Mouse (Mus musculus): ENCODE data around the gene Defb21. TPM values are rescaled to one million over a fixed set of nuclear protein-coding genes. Genes with fewer than 3 reads are reported as not detected.

Gene Defb21
- polyA plus RNA-seq, 1 experiment: not detected

DNA sequence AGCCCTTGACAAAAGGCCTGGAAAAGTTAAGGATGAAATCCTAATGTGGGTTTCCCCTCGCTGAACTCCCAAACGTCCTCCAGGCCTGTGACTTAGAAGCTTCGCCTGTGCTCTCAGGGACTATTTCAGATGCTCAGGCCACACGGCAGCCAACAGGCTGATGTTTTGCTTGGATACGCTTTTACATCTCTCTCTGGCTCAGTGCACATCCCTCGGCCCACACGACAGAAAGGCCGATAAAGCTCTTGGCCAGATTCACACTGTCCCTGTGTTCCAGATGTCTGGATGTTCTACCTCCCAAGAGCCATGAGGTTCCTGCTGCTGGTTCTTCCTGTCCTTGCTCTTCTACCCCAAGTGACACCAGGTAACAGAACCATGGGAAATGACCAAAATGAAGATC lies 940 bp downstream of the Defb21 start:
- Histone ChIP-seq H3K27ac (ENCODE audit: insufficient read depth, low read length) (no peak overlapping the region), H3K27me3 (ENCODE audit: control insufficient read depth, insufficient read depth, low read length, poor library complexity, severe bottlenecking) (no peaks in the 10 kb centered on the region), H3K9ac (ENCODE audit: low read depth, poor library complexity, severe bottlenecking) (no peak overlapping the region), H3K9me3 (replicated peaks; ENCODE audit: control insufficient read depth, insufficient read depth, low read length, poor library complexity, severe bottlenecking) (no peaks in the 10 kb centered on the region), H3K4me1 (ENCODE audit: control insufficient read depth, insufficient read depth, low read length) (no peaks in the 10 kb centered on the region), H3K36me3 (ENCODE audit: control insufficient read depth, insufficient read depth, low read length, poor library complexity, severe bottlenecking) (no peaks in the 10 kb centered on the region), H3K4me3 (ENCODE audit: low read depth, low read length) (no peak overlapping the region)
- TF ChIP-seq CTCF (IDR thresholded peaks at IDR 0.05; ENCODE audit: low read depth, low read length): no peak
- no peak for TF ChIP-seq POLR2A (IDR thresholded peaks at IDR 0.05; ENCODE audit: insufficient read depth, low read length)
- TF ChIP-seq EP300 (IDR thresholded peaks at IDR 0.05; ENCODE audit: insufficient read depth, low read depth, low read length): no peak

DNA sequence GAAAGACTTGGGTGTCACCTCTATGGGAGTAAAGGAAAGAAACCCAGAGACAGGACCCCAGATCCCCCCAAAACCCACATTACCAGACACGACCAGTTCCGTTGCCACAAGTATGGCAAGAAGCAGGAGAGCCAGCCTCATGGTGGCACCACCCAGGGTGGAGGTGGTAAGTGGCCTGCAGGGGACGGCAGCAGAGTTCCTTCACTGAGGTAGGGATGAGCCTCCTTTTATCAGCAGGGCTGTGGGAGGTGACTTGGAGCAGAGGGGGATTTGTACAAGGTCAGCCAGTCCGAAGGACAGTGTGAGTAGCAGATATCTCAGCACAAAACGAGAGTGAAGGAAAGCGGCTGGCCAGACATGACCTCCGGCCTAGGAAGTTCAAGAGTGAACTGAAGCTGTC lies 7.6 kb downstream of the Defb21 start, which contains the start of gene Defb19:
Gene Defb19, minus strand, starts transcription at position 206 of the 400 bp plus-strand sequence.
- TF ChIP-seq CTCF (IDR thresholded peaks at IDR 0.05; ENCODE audit: low read depth, low read length): no peak
- no peak for TF ChIP-seq EP300 (IDR thresholded peaks at IDR 0.05; ENCODE audit: insufficient read depth, low read depth, low read length)
- TF ChIP-seq POLR2A (IDR thresholded peaks at IDR 0.05; ENCODE audit: insufficient read depth, low read length): no peak
- no peak within 1 kb of the TSS for H3K27ac ChIP-seq (ENCODE audit: insufficient read depth, low read length)
- no peaks in the 10 kb centered on the region for H3K36me3 ChIP-seq (ENCODE audit: control insufficient read depth, insufficient read depth, low read length, poor library complexity, severe bottlenecking)
- no peaks in the 10 kb centered on the region for H3K9me3 ChIP-seq (replicated peaks; ENCODE audit: control insufficient read depth, insufficient read depth, low read length, poor library complexity, severe bottlenecking)
- H3K27me3 ChIP-seq (ENCODE audit: control insufficient read depth, insufficient read depth, low read length, poor library complexity, severe bottlenecking): no peaks in the 10 kb centered on the region
- no peak within 1 kb of the TSS for H3K4me3 ChIP-seq (ENCODE audit: low read depth, low read length)
- H3K9ac ChIP-seq (ENCODE audit: low read depth, poor library complexity, severe bottlenecking): no peak within 1 kb of the TSS
- no peaks in the 10 kb centered on the region for H3K4me1 ChIP-seq (ENCODE audit: control insufficient read depth, insufficient read depth, low read length)

DNA sequence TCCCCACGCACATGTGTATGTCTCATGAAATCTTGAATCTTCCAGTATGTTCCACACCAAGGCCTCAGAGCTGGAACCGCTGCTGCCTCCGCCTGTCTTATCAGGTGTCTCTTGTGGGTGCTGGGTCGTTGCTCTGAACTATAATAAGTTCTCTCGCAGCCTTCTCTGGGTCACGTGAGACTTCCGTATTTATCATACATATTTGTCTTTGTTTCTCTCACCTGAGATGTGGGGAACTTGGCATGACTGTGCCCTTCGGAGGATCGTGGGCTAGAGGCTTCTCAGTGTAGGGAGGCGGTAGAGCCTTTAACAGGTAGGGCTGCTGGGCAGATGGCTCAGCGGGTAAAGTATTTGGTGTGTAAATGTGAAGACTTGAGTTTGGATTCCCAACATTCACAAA lies 8.1 kb downstream of the Defb21 start:
- no peak overlapping the region for H3K9ac ChIP-seq (ENCODE audit: low read depth, poor library complexity, severe bottlenecking)
- no peaks in the 10 kb centered on the region for H3K4me1 ChIP-seq (ENCODE audit: control insufficient read depth, insufficient read depth, low read length)
- no peak overlapping the region for H3K27ac ChIP-seq (ENCODE audit: insufficient read depth, low read length)
- H3K4me3 ChIP-seq (ENCODE audit: low read depth, low read length): no peak overlapping the region
- TF ChIP-seq CTCF (IDR thresholded peaks at IDR 0.05; ENCODE audit: low read depth, low read length): no peak
- no peak for TF ChIP-seq EP300 (IDR thresholded peaks at IDR 0.05; ENCODE audit: insufficient read depth, low read depth, low read length)
- TF ChIP-seq POLR2A (IDR thresholded peaks at IDR 0.05; ENCODE audit: insufficient read depth, low read length): no peak
- H3K9me3 ChIP-seq (replicated peaks; ENCODE audit: control insufficient read depth, insufficient read depth, low read length, poor library complexity, severe bottlenecking): no peaks in the 10 kb centered on the region
- H3K36me3 ChIP-seq (ENCODE audit: control insufficient read depth, insufficient read depth, low read length, poor library complexity, severe bottlenecking): no peaks in the 10 kb centered on the region
- no peaks in the 10 kb centered on the region for H3K27me3 ChIP-seq (ENCODE audit: control insufficient read depth, insufficient read depth, low read length, poor library complexity, severe bottlenecking)

DNA sequence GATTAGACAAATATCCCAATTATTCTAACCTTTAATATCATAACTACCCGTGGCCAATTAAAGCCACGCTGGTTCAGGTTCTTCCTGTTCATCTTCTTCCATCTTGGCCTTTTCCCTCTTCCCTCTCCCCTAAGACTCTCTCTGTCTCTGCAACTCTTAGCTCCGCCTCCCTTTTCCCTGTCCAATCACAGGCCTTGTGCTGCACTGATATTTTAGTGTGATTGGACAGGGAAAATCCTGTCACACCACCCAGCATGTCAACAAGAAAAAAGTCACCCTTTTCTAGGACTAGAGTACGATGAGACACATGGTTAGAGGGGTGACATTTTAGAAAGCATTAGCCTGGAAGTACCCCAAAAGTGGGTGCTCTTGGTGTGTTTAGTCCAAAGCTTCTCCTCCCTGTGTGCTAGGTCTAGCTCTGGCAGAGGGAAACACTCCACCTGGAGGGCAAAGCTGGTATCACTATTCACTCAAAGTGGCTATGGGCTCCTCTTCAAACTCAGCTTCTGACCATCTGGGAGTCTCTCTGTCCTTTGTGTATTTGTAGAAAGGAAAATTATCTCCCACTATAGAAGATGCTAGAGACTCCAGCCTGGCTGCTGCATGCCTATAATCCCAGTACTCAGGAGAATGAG lies 14.5 kb downstream of the Defb21 start:
- Histone ChIP-seq H3K9ac (ENCODE audit: low read depth, poor library complexity, severe bottlenecking) (no peak overlapping the region), H3K4me3 (ENCODE audit: low read depth, low read length) (no peak overlapping the region), H3K9me3 (replicated peaks; ENCODE audit: control insufficient read depth, insufficient read depth, low read length, poor library complexity, severe bottlenecking) (no peaks in the 10 kb centered on the region), H3K4me1 (ENCODE audit: control insufficient read depth, insufficient read depth, low read length) (no peaks in the 10 kb centered on the region), H3K36me3 (ENCODE audit: control insufficient read depth, insufficient read depth, low read length, poor library complexity, severe bottlenecking) (no peaks in the 10 kb centered on the region), H3K27ac (ENCODE audit: insufficient read depth, low read length) (no peak overlapping the region), H3K27me3 (ENCODE audit: control insufficient read depth, insufficient read depth, low read length, poor library complexity, severe bottlenecking) (no peaks in the 10 kb centered on the region)
- TF ChIP-seq POLR2A (IDR thresholded peaks at IDR 0.05; ENCODE audit: insufficient read depth, low read length) (no peak), CTCF (IDR thresholded peaks at IDR 0.05; ENCODE audit: low read depth, low read length) (peak; percentile 36)

DNA sequence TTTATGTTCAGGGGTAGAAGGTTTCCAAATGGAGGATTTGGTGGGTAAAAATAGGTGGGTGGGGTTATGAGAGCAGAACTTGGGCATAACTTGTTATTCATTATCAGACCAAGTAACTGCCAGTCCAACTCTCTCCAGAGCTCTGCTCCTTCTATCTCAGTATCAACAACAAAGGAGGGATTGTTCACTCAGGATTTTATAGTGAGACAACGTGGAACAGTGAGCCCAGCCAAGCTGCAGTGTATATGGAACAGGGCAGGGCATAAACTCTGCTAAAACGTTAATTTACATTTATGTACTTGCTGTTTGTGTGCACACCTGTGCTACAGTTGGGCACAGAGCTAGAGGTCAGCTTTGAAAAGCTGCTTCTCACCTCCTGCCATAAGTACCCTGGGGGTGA lies 15.9 kb downstream of the Defb21 start:
- no peak for TF ChIP-seq EP300 (IDR thresholded peaks at IDR 0.05; ENCODE audit: insufficient read depth, low read depth, low read length)
- no peak for TF ChIP-seq POLR2A (IDR thresholded peaks at IDR 0.05; ENCODE audit: insufficient read depth, low read length)
- no peak for TF ChIP-seq CTCF (IDR thresholded peaks at IDR 0.05; ENCODE audit: low read depth, low read length)
- Histone ChIP-seq H3K4me3 (ENCODE audit: low read depth, low read length) (no peak overlapping the region), H3K9ac (ENCODE audit: low read depth, poor library complexity, severe bottlenecking) (no peak overlapping the region), H3K36me3 (ENCODE audit: control insufficient read depth, insufficient read depth, low read length, poor library complexity, severe bottlenecking) (no peaks in the 10 kb centered on the region), H3K27me3 (ENCODE audit: control insufficient read depth, insufficient read depth, low read length, poor library complexity, severe bottlenecking) (no peaks in the 10 kb centered on the region), H3K27ac (ENCODE audit: insufficient read depth, low read length) (no peak overlapping the region), H3K4me1 (ENCODE audit: control insufficient read depth, insufficient read depth, low read length) (no peaks in the 10 kb centered on the region), H3K9me3 (replicated peaks; ENCODE audit: control insufficient read depth, insufficient read depth, low read length, poor library complexity, severe bottlenecking) (no peaks in the 10 kb centered on the region)

DNA sequence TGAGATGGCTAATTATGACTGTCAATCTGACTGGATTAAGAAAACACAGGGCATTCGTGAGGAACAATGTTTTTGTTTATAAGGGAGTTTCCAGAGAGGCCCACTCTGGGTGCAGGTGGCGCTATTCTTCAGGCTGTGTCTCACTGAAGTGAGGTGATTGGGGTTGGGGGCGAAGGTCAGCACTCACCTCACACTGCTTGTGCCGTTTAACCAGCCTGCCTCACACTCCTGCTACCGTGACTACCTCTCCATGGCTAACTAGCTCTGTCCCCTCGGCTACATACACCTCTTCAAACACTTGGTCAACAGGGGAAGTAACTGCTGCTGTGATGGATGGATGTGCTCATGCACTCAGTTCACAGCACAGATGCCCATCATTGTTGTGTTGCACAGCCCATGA lies 16.5 kb downstream of the Defb21 start:
- Histone ChIP-seq H3K4me1 (ENCODE audit: control insufficient read depth, insufficient read depth, low read length) (no peaks in the 10 kb centered on the region), H3K9ac (ENCODE audit: low read depth, poor library complexity, severe bottlenecking) (no peak overlapping the region), H3K9me3 (replicated peaks; ENCODE audit: control insufficient read depth, insufficient read depth, low read length, poor library complexity, severe bottlenecking) (no peaks in the 10 kb centered on the region), H3K36me3 (ENCODE audit: control insufficient read depth, insufficient read depth, low read length, poor library complexity, severe bottlenecking) (no peaks in the 10 kb centered on the region), H3K27ac (ENCODE audit: insufficient read depth, low read length) (no peak overlapping the region), H3K27me3 (ENCODE audit: control insufficient read depth, insufficient read depth, low read length, poor library complexity, severe bottlenecking) (no peaks in the 10 kb centered on the region), H3K4me3 (ENCODE audit: low read depth, low read length) (no peak overlapping the region)
- TF ChIP-seq POLR2A (IDR thresholded peaks at IDR 0.05; ENCODE audit: insufficient read depth, low read length) (no peak), CTCF (IDR thresholded peaks at IDR 0.05; ENCODE audit: low read depth, low read length) (no peak), EP300 (IDR thresholded peaks at IDR 0.05; ENCODE audit: insufficient read depth, low read depth, low read length) (no peak)

Measured in ES-Bruce4 (cell line).